Mouse (Mus musculus) right cerebral cortex, adult 18-20 months (tissue): ENCODE measurements at regions not wholly inside any gene's neighbourhood (a gene's known extent, or its start where the extent isn't known, plus 50 kb on each side); places are given as distances from the start of the nearest gene placed in this dataset.

Source experiments
- DNase-seq: peaks from one replicate; pipeline ENCODE4 v3.0.0; 2022; ENCODE audit warnings: mixed read lengths

DNA sequence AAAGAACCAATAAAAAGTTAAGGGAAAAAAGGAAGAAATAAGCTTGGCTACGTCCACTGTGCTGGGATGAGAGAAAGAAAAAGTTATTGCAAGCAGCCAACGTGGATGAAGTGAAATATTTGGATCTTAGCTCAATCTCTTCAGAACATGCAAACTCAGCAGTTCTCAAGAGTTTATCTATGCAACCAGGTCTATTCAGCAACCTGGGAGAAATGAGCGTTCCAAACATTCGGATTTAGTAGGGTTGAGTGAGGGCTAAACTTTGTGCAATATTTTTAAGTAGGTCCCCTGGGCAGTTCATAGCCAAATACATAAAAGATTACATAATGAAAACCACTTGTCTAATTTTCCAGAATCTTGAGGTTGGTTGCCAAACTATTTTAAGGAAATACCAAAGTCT, 129.0 kb upstream of the Tmem164 start:
- no peak for DNase-seq

DNA sequence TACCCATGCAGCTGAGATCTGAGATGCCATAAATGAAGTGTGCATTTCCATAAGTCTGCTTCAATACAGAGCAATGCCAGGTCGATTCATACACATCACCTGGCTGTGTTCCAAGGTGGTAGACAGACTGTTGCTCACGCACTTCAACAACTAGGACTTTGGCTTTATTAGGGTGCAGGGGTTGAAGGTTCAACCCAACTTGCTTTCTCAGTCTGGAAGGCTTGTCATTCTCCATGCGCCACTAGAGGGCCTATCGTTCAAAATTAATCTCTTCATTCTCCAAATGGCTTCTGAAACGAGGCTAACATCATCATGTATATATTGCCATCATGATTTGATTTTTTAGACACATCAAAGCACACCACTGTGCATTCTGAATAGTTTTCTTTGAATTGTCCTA, 127.0 kb upstream of the Tmem164 start:
- DNase-seq: peak; percentile 32

DNA sequence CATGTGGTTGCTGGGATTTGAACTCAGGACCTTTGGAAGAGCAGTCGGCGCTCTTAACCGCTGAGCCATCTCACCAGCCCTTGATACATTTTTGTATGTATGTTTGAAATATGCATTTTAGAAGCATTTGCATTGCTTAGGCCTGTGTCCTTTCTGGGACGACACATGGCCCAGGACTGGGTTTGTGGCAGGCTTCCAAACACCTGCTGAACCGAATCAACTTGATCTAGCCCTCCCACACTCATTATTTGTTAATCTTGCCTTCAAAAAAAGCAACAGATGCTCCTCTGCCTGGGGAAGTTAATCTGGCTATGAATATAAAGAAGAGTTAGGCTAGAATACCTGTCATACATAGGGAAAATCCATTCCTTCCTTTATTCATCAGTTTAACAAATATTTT, 123.7 kb upstream of the Tmem164 start:
- no peak for DNase-seq

DNA sequence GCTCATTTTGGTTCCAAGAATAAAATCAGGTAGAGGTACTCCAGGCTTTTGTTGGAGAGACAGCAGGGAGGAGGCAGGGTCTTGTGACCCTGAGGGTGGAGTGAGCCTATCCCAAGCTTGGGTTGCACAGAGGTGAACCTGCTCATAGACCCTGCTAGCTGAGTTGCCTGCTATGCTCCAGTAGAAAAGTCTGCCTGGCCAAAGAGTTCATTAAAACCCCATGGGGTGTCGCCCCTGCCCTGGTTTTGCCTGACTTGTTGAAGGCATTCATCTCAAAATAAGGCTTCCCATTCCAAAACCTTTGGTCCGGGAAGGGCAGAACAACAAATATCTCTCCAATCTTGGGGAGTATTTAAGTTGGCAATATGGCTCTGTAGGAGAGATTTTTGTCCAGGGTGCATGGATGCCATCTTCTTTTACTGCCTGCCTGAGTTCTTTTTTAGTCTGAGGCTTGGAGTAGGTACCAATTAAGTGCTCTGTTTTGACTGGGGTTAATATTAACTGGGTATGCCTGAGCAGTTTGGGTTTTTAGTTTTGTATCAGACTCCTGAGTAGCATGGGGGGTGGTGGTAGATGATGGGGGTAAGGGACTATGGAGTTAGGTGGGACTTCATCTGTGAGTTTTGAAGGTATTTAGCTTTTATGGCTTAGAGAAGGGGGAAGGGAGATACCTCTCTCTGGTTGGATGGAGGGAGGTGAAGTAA, 120.8 kb upstream of the Tmem164 start:
- no peak for DNase-seq

DNA sequence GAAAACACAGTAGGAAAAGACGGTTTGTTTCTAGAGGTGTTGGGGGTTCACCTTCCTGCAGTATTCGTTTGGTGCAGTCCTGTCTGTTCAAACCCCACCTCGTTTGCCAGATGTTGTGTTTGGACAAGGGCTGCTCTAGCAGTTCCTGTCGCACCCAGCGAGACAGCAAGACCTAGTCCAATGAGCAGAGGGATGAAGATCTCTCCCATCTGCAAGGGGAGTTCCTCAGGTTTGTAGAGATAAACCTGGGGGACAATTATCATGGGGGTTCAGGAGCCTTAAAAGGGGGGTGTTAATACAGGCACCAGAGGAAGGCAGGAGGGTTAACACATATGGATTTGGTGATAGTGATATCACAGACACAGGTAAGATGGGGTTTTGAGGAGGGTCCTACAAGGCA, 119.4 kb upstream of the Tmem164 start:
- DNase-seq: no peak

DNA sequence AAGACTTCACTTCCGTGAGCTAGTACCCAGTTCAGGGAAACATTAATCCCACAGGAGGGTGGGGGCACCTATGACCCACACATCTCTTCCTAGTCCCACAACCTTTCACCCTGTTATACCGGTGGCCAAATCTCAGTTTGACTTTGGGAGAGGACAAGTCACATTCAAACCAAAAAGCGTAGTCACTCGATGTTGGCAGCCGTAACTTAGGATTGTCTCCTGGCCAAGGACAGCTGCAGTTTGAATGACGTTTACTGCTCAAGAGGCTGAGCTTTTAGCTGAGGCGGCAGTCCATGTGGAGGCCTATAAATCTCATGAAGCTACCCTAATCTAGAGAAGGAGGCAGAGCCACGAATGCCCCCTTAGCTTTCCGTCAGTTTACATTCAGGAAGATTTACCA, 117.0 kb upstream of the Tmem164 start:
- no peak for DNase-seq

DNA sequence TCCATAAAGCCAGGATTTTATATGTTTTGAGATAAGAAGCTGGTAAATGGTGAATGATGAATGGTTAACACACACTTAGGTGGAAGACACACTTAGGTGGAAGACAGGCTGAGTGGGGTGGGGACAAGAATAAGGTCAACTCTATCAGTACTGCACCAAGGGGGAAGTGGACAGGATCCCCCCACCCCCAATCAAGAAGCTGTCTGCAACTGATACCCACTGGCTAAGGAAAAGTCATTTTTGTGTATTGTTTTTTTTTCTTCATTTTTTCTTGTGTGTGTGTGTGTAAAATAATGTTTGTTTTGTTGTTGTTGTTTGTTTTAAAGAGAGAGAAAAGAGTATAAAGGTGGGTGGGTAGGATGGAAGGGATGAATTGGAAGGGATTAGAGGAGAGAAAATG, 109.4 kb upstream of the Tmem164 start:
- no peak for DNase-seq

DNA sequence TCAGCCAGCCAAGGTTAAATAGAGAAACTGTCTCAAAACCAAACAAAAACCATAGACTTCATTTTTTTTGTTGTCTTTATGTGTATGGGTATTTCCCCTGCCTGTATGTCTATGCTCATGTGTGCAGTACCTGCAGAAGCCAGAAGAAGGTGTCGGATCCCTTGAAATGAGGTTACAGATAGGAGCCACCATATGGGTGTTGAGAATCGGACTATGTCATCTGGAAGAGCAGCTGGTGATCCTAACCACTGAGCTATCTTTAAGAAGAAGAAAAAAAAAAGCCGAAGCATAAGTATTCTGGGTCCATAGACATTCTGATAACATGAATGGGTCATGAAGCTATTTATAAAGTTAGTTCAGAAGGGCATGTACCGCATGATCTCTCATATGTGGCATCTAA, 107.2 kb upstream of the Tmem164 start:
- no peak for DNase-seq

DNA sequence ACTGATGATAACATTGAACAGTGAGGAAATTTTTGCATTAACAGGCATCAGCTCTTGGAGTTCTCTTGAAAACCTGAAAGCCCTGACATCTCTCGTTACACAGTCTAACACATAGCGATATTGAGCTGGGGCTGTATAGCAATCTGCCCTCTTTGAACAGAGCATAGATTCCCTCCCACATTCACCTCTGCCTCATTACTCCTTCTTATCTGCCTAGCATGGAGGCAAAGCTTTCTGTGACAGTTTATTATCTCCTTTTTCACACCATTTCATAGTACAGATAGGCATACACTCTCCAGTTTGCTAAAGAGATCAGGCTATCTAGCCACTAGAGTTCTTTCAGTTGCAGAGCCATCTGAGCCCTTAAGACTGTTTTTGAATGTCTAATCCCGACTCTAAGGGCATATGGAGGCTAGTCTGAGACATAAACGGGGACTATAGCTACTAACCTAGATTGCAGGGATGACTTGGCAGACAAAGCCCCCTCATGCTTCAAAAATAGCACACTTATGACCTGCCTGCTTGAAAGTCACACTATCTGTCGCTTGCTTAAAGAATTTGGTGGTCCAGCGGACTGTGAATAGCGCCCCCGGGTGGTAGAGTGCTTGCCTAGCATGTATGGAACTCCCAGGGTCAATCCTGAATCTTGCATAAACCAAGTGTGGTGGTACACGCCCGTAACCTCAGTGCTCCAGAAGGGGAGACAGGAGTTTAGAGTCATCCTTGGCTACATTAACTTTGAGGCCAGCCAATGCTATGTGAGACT, 106.1 kb upstream of the Tmem164 start:
- no peak for DNase-seq

DNA sequence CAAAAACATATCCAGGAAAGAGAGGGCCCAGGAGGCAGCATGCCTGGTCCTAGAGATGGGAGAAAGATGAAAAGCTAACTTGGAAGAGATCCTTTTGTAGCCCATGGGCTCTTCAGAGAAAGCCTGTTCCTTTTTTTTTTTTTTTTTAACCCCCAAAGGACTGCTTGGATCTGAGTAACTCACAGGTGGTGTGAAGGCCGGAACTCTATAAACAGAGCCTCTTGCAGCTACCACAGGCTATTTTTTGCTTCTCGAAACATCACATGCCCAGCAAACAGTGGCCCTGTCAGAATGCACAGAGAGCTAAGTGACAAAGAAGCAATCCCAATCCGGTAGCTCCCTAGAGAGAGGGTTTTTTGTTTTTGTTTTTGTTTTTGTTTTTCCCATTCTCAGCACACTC, 105.1 kb upstream of the Tmem164 start:
- DNase-seq: peak; percentile 5

DNA sequence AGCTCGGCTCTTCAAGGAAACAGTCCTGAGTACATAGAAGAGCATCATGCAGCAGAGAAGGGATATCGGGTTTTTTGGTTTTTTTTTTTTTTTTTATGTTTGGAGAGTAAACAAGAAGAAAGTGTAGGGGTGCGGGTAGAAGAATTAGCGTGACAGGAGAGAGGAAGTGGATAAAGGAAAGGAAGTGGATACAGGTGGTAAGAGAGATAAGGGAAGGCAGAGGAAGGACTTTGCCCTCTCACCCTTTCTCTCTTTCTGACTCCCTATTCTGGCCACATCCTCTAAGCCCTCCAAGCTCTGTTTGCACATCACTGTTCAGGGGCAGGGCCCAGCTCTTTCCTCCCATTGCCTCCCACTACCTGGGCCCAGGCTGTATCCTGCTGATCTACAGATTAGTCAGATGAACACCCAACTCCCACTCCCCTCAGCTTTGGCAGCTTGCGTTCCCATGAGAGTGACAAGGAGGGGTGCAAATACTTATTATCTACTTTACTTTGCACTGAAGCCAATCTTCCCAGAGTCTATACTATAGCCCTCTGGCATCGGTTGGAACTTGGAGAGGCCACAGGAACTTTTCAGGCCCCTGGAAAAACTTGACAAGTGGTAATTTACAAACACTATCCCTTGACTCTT, 103.6 kb upstream of the Tmem164 start:
- no peak for DNase-seq

DNA sequence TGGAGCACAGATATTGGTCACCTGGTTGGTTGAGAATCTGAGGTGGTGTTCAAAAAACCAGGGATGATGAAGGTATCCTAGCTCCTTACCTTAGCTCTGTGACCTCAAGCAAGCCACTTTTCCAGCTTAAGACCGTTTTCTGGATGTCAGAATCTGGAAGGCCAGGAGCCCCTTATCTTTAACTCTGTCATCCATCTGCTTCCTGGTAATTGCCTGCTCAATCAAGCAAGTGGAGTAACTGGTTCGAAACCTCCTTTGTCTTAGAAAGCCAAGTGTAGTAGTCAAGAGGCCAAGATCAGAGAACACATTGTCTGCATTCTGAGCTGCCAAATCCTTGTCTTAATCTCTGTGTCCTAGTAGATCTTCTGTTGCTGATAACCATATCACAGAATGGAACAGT, 95.9 kb upstream of the Tmem164 start:
- DNase-seq: no peak

DNA sequence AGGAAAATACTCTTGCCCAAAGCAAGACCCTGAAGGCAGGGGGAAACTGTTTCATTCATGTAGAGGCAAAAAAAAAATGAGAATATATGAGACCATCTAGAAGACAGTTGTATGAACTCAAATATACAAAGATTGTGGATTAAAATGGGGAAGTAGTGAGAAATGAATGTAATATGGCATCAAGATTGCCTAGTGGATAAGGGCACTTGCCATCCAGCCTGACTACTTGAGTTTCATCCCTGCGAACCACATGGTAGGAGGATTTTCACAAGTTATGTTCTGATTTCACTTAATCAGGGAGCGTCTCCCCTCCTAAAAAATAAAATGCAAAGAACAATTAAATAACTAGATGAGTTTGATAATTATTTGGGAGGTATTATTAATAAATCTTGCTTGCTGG, 81.8 kb upstream of the Tmem164 start:
- no peak for DNase-seq

DNA sequence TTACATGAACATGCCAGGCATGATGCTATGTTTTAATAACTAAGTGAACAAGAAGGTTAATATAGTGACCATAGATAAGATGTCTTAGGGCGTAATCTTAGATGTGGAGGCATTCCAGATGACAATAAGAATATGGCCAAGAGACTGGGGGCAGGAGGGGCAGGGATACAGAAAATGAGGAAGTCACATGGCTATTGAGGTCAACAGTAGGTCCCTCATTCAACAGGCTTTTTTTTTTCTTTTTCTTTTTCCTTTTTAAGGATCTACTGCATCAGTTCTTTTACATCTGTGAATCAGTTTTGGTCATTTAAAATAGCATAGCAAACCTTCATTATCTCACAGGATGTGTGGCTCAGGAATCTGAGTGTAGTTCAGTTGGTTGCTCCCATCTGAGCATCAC, 80.4 kb upstream of the Tmem164 start:
- no peak for DNase-seq

DNA sequence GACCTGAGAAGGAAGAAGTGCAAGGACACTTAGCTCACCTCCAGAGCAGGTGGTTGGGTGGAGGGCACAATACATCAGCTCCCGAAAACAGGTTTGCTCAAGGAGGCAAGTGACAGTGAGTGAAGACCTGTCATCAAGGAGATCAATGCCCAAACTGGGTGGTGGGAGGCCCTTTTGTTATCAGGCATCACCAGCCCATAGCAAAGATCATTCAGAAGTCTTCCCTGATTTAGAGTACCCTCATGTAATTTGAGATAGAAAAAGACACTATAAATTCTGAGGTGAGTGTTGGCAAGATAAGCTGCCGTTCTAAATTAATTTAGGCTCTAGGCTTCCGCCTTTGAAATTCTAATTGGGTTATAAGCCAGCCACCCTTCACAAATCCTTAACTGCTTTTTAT, 76.1 kb upstream of the Tmem164 start:
- DNase-seq: no peak

DNA sequence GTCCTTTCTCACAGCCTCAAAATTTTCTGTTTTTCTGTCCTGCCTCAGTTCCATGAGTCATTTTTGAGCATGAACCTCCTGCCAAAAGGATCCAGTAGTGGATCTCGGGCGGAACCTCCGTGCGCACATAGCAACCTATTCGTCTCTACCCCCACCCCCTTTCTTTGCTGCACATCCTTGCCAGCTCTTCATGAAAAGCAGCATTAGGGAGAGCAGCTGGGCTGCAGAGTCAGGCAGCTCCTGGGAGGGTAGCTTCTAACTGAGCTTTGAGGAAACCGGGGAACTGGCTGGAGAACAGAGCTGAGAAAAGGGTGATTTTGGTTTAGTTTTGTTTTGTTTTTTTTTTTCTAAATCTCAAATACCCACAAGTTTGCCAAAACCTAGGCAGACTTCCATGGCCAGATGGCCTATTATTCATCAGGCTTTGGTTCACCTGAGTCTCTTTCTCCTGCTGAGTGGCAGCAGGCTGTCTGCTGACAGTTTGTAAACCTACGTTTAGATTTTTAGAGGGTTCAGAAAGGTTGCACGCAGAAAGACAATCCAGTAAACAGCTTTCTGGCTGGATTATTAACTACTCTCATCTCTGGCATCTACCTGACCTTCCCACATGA, 74.5 kb upstream of the Tmem164 start:
- peak; percentile 1 for DNase-seq

DNA sequence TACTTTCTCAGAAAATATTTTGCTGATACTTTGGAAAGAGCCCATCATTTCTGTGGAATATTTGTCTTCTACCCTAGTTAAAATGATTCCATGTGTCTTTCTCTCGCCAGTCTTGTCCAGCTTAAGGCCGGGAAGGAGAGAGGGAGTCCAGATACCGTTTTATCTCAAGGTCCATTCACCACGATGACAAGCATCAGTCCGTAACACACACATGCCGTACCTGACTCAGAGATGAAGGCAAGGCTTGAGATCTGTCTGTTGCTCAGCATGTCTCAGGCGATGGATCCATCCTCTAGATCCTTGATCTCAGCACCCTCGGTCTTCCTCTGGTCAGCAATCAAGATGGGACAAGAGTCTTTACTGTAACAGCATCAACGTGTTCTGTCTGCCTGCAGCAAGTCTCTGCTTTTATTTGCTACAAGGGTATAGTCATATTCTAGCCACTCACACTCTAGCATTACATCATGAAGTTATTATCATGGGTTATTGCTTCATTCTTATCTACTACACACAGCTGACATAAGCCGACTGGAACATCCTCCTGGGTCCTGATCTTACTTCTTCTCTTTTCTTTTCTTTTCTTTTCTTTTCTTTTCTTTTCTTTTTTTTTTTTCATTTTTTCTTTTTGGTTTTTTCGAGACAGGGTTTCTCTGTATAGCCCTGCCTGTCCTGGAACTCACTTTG, 64.9 kb upstream of the Tmem164 start:
- DNase-seq: no peak

DNA sequence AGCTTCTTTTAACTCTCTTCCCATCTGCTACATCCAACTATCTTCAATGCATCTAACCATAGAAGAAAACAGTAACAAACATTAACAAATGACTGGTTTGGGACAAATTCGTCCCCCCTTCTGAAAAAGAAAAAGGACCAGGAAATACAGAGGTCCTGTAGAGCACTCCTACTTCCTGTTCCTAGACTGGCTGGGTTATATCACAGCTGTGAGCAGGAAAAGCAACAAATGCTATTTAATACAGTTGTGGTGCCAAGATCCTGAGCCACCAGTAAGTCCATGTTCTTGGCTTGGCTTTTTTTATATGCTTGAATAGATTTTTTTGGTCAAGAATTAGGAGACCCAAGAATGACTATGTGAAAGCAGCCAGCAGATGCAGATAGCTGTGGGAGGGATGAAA, 62.8 kb upstream of the Tmem164 start:
- DNase-seq: no peak

DNA sequence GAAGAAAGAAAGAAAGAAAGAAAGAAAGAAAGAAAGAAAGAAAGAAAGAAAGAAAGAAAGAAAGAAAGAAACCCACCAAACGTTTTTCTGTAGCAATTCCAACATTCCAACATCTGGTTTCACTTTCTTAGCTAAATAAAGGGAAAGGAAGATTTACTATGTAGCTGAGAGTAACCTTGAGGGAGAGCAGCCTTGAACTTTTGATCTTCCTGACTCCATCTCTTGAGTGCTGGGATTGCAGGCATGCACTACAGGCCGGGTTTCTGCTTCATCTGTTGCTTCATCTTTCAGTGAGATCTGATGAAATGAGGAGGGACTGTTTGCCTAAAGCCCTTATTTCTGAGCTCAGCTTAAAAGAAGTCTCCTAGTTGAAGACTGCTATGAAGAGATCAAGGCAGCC, 57.8 kb upstream of the Tmem164 start:
- no peak for DNase-seq

DNA sequence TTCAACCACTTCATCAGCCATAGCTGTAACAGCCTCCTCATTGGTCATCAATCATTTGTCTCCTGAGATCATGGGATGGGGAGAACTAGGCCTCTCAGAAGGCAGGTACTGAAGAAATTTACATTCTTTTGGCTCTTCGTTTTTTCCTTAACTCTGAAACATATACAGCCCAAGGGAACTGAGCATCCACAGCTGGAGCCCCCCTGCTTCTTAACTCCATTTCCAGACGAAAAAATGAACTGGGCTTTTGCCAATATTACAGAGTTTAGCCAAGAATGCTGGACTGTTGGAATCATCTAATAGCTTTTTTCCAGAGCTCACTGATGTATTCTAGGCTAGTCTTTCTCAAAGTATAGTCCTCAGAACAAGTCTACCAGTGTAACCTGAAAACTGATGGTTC, 57.3 kb upstream of the Tmem164 start:
- DNase-seq: no peak
